Mouse (Mus musculus) MEL (cell line): ENCODE data around the gene Lhx3. TPM values are rescaled to one million over a fixed set of nuclear protein-coding genes. Genes with fewer than 3 reads are reported as not detected.

Source experiments
- DNase-seq: peaks from one replicate; pipeline ENCODE4 v3.0.0; 2011; ENCODE audit warnings: low read depth, low spot score
- H3K27ac ChIP-seq: 2 replicates; pipeline ENCODE4 v1.5.1; 2012; ENCODE audit warnings: low read depth, mild to moderate bottlenecking, control low read depth, low read length, moderate library complexity; ENCODE audit not compliant: control insufficient read depth
- H3K27me3 ChIP-seq, 2 experiments: fragments of 150-350 bp in 1 of 2; sonication (generic) in 1 of 2; 2 replicates each; pipeline ENCODE4 v1.6.1; 2012; ENCODE audit warnings: low read length in 2 of 2, mild to moderate bottlenecking in 2 of 2, improper control_type of control experiment in 1 of 2, moderate library complexity in 1 of 2; ENCODE audit not compliant: insufficient read depth in 2 of 2, control insufficient read depth in 1 of 2
- H3K36me3 ChIP-seq, 2 experiments: 2 replicates each; pipeline ENCODE4 v1.6.1; 2012 to 2014; ENCODE audit warnings: low read length in 2 of 2, improper control_type of control experiment in 1 of 2, inconsistent platforms in 1 of 2, mild to moderate bottlenecking in 1 of 2; ENCODE audit not compliant: insufficient read depth in 2 of 2, control insufficient read depth in 1 of 2
- H3K4me1 ChIP-seq, 2 experiments: fragments of 150-350 bp in 1 of 2; sonication (generic) in 1 of 2; 2 replicates each; pipeline ENCODE4 v1.6.1; 2012; ENCODE audit warnings: low read length in 2 of 2, improper control_type of control experiment in 1 of 2, mild to moderate bottlenecking in 1 of 2; ENCODE audit not compliant: insufficient read depth in 2 of 2, control insufficient read depth in 1 of 2
- H3K4me3 ChIP-seq, 2 experiments: fragments of 150-350 bp in 1 of 2; sonication (generic) in 1 of 2; 2 replicates each; pipeline ENCODE4 v1.5.1; 2012; ENCODE audit warnings: low read depth in 2 of 2, low read length in 2 of 2, mild to moderate bottlenecking in 2 of 2, moderate library complexity in 2 of 2, control low read depth in 1 of 2, improper control_type of control experiment in 1 of 2; ENCODE audit not compliant: control insufficient read depth in 1 of 2, insufficient read depth in 1 of 2
- H3K79me2 ChIP-seq: 2 replicates; pipeline ENCODE4 v1.6.1; 2012; ENCODE audit warnings: mild to moderate bottlenecking, low read length, moderate library complexity; ENCODE audit not compliant: control insufficient read depth, poor library complexity, insufficient read depth
- H3K9ac ChIP-seq: 2 replicates; pipeline ENCODE4 v1.6.1; 2012; ENCODE audit warnings: low read depth, mild to moderate bottlenecking, control low read depth, low read length, moderate library complexity; ENCODE audit not compliant: control insufficient read depth, poor library complexity, severe bottlenecking
- H3K9me3 ChIP-seq: fragments of 150-350 bp; sonication (generic); replicated peaks from 2 replicates; pipeline ENCODE4 v1.6.1; 2012; ENCODE audit warnings: mild to moderate bottlenecking, low read length, improper control_type of control experiment, moderate library complexity; ENCODE audit not compliant: insufficient read depth
- CHD1 ChIP-seq: IDR thresholded peaks from 2 replicates; pipeline ENCODE4 v1.6.1; 2012; ENCODE audit warnings: low read depth, mild to moderate bottlenecking, inconsistent platforms, low read length, improper control_type of control experiment
- CHD2 ChIP-seq: IDR thresholded peaks from 2 replicates; pipeline ENCODE4 v1.6.1; 2011; ENCODE audit warnings: low read length, improper control_type of control experiment
- CTCF ChIP-seq, 3 experiments: IDR thresholded peaks in 2 of 3; conservative IDR thresholded peaks in 1 of 3; 2 replicates each; pipeline ENCODE4 v1.5.1; 2011 to 2012; ENCODE audit warnings: low read length in 3 of 3, low read depth in 2 of 3, mild to moderate bottlenecking in 2 of 3, improper control_type of control experiment in 1 of 3, inconsistent platforms in 1 of 3, mixed read lengths in 1 of 3, moderate library complexity in 1 of 3; ENCODE audit not compliant: control insufficient read depth in 1 of 3, insufficient read depth in 1 of 3, poor library complexity in 1 of 3, severe bottlenecking in 1 of 3
- E2F4 ChIP-seq: IDR thresholded peaks from 2 replicates; pipeline ENCODE4 v1.6.1; 2011; ENCODE audit warnings: low read depth, low read length, improper control_type of control experiment, borderline replicate concordance
- ELF1 ChIP-seq: IDR thresholded peaks from 2 replicates; pipeline ENCODE4 v1.6.1; 2014; ENCODE audit warnings: low read depth, mild to moderate bottlenecking, inconsistent platforms, low read length, improper control_type of control experiment, moderate library complexity
- EP300 ChIP-seq, 2 experiments: IDR thresholded peaks; 2 replicates each; pipeline ENCODE4 v1.6.1; 2011; ENCODE audit warnings: improper control_type of control experiment in 2 of 2, low read length in 2 of 2, low read depth in 1 of 2, mild to moderate bottlenecking in 1 of 2
- ETS1 ChIP-seq: IDR thresholded peaks from 2 replicates; pipeline ENCODE4 v1.6.1; 2012; ENCODE audit warnings: low read depth, mild to moderate bottlenecking, inconsistent platforms, low read length, improper control_type of control experiment, moderate library complexity
- GABPA ChIP-seq: IDR thresholded peaks from 2 replicates; pipeline ENCODE4 v1.6.1; 2012; ENCODE audit warnings: low read depth, mild to moderate bottlenecking, inconsistent platforms, low read length, improper control_type of control experiment, moderate library complexity
- GATA1 ChIP-seq: IDR thresholded peaks from 2 replicates; pipeline ENCODE4 v1.6.1; 2011; ENCODE audit warnings: low read depth, low read length, improper control_type of control experiment
- HCFC1 ChIP-seq: IDR thresholded peaks from 2 replicates; pipeline ENCODE4 v1.6.1; 2012; ENCODE audit warnings: low read depth, mild to moderate bottlenecking, inconsistent platforms, low read length, improper control_type of control experiment, moderate library complexity
- JUND ChIP-seq: IDR thresholded peaks from 2 replicates; pipeline ENCODE4 v1.6.1; 2011; ENCODE audit warnings: low read depth, mild to moderate bottlenecking, improper control_type of control experiment, low read length
- KAT2A ChIP-seq: conservative IDR thresholded peaks from 2 replicates; pipeline ENCODE4 v1.6.1; 2012; ENCODE audit warnings: low read depth, low read length, improper control_type of control experiment, inconsistent platforms
- MAFK ChIP-seq: IDR thresholded peaks from 2 replicates; pipeline ENCODE4 v1.6.1; 2011; ENCODE audit warnings: low read depth, mild to moderate bottlenecking, low read length, improper control_type of control experiment, borderline replicate concordance
- MAX ChIP-seq: IDR thresholded peaks from 2 replicates; pipeline ENCODE4 v1.6.1; 2011; ENCODE audit warnings: low read length, improper control_type of control experiment
- MEF2A ChIP-seq: IDR thresholded peaks from 2 replicates; pipeline ENCODE4 v1.6.1; 2014; ENCODE audit warnings: low read depth, mild to moderate bottlenecking, inconsistent platforms, low read length, improper control_type of control experiment; ENCODE audit not compliant: poor library complexity, insufficient replicate concordance, severe bottlenecking; ENCODE audit errors: extremely low read depth
- MYC ChIP-seq: IDR thresholded peaks from 2 replicates; pipeline ENCODE4 v1.6.1; 2011; ENCODE audit warnings: low read depth, mild to moderate bottlenecking, low read length, improper control_type of control experiment, moderate library complexity
- NELFE ChIP-seq: IDR thresholded peaks from 2 replicates; pipeline ENCODE4 v1.6.1; 2011; ENCODE audit warnings: low read depth, low read length, improper control_type of control experiment
- NRF1 ChIP-seq: IDR thresholded peaks from 2 replicates; pipeline ENCODE4 v1.6.1; 2014; ENCODE audit warnings: low read depth, mild to moderate bottlenecking, inconsistent platforms, low read length, improper control_type of control experiment, moderate library complexity; ENCODE audit not compliant: poor library complexity, insufficient read depth, severe bottlenecking
- POLR2AphosphoS5 ChIP-seq: IDR thresholded peaks from 2 replicates; pipeline ENCODE4 v1.6.1; 2012; ENCODE audit warnings: low read depth, borderline replicate concordance, mild to moderate bottlenecking, inconsistent platforms, low read length, moderate library complexity, mixed read lengths
- RAD21 ChIP-seq: IDR thresholded peaks from 2 replicates; pipeline ENCODE4 v1.6.1; 2011; ENCODE audit warnings: mild to moderate bottlenecking, low read depth, low read length, improper control_type of control experiment
- SIN3A ChIP-seq: IDR thresholded peaks from 2 replicates; pipeline ENCODE4 v1.6.1; 2012; ENCODE audit warnings: low read length, improper control_type of control experiment, inconsistent platforms
- SMC3 ChIP-seq: IDR thresholded peaks from 2 replicates; pipeline ENCODE4 v1.6.1; 2011; ENCODE audit warnings: low read depth, low read length, improper control_type of control experiment
- TBP ChIP-seq: IDR thresholded peaks from 2 replicates; pipeline ENCODE4 v1.8.0; 2011; ENCODE audit warnings: low read depth, low read length, improper control_type of control experiment
- TCF12 ChIP-seq: IDR thresholded peaks from 2 replicates; pipeline ENCODE4 v1.6.1; 2014; ENCODE audit warnings: low read depth, mild to moderate bottlenecking, inconsistent platforms, low read length, improper control_type of control experiment, moderate library complexity
- UBTF ChIP-seq: IDR thresholded peaks from 2 replicates; pipeline ENCODE4 v1.6.1; 2012; ENCODE audit warnings: low read depth, mild to moderate bottlenecking, inconsistent platforms, low read length, improper control_type of control experiment, moderate library complexity, borderline replicate concordance; ENCODE audit not compliant: insufficient read depth
- USF1 ChIP-seq: IDR thresholded peaks from 2 replicates; pipeline ENCODE4 v1.6.1; 2014; ENCODE audit warnings: low read depth, mild to moderate bottlenecking, inconsistent platforms, low read length, improper control_type of control experiment, moderate library complexity
- USF2 ChIP-seq, 2 experiments: IDR thresholded peaks; 2 replicates each; pipeline ENCODE4 v1.6.1; 2011 to 2012; ENCODE audit warnings: improper control_type of control experiment in 2 of 2, low read length in 2 of 2, borderline replicate concordance in 1 of 2, inconsistent platforms in 1 of 2, low read depth in 1 of 2, mild to moderate bottlenecking in 1 of 2; ENCODE audit not compliant: insufficient read depth in 1 of 2
- ZC3H11A ChIP-seq: IDR thresholded peaks from 2 replicates; pipeline ENCODE4 v1.6.1; 2012; ENCODE audit warnings: low read depth, mild to moderate bottlenecking, inconsistent platforms, low read length, improper control_type of control experiment
- polyA plus RNA-seq, 2 experiments: library from polyadenylated mRNA; stranded (reverse) in 1 of 2; unstranded in 1 of 2; fragments of >175 nt in 1 of 2; fragments of >200 nt in 1 of 2; gene quantifications; 2 replicates each; pipeline versions ENCODE4 v1.2.1 to v1.2.4; 2012; ENCODE audit warnings: low replicate concordance in 2 of 2, low read depth in 1 of 2; ENCODE audit not compliant: insufficient read length in 2 of 2, insufficient read depth in 1 of 2, missing spikeins in 1 of 2
- total RNA-seq: library from RNA; depleted of rRNA; stranded (reverse); fragments of 300-350 nt; gene quantifications from 2 replicates; pipeline ENCODE4 v1.2.3, GENCODE M21; 2012

Gene Lhx3
- total and polyA plus RNA-seq, 3 experiments: not detected

- H3K4me3 ChIP-seq: no peak overlapping the region
- no peaks in the 10 kb centered on the region; a peak in 2 of 4 replicates for H3K27me3 ChIP-seq
- no peaks in the 10 kb centered on the region for H3K79me2 ChIP-seq
- TF ChIP-seq JUND (no peak), E2F4 (no peak), ELF1 (no peak), HCFC1 (no peak), SMC3 (no peak), CHD1 (no peak), ETS1 (no peak), ZC3H11A (no peak), EP300 (IDR thresholded peaks at IDR 0.05; ENCODE audit: low read depth in 1 of 2, low read length in 2 of 2) (no peak), GATA1 (no peak), MYC (no peak), GABPA (no peak), UBTF (no peak), RAD21 (no peak), MAFK (no peak), NRF1 (no peak), USF2 (IDR thresholded peaks at IDR 0.05; ENCODE audit: borderline replicate concordance in 1 of 2, insufficient read depth in 1 of 2, low read depth in 1 of 2, low read length in 2 of 2) (no peak)
- no peak overlapping the region for H3K27ac ChIP-seq
- DNase-seq: no peak
- H3K4me1 ChIP-seq: no peaks in the 10 kb centered on the region
- no peak overlapping the region for H3K9ac ChIP-seq
- H3K9me3 ChIP-seq: no peaks in the 10 kb centered on the region
- H3K36me3 ChIP-seq: no peaks in the 10 kb centered on the region
These were observed 32.9 kb downstream of the Lhx3 start for GRCm38 (mm10) chr2:26175191-26175590.

- Histone ChIP-seq H3K27ac (no peak overlapping the region), H3K27me3 (no peaks in the 10 kb centered on the region; a peak in 1 of 4 replicates), H3K79me2 (no peaks in the 10 kb centered on the region), H3K9ac (no peak overlapping the region), H3K4me1 (no peaks in the 10 kb centered on the region), H3K4me3 (no peak overlapping the region), H3K9me3 (no peaks in the 10 kb centered on the region)
- TF ChIP-seq GABPA: no peak
- no peak for TF ChIP-seq MAX
- TF ChIP-seq MEF2A: no peak
- TF ChIP-seq CHD1: no peak
- no peak for TF ChIP-seq JUND
- no peak for TF ChIP-seq ELF1
- TF ChIP-seq KAT2A: no peak
- no peak for TF ChIP-seq CTCF (IDR thresholded peaks at IDR 0.05 in 2 of 3, conservative IDR thresholded peaks at IDR 0.05 in 1 of 3; ENCODE audit: control insufficient read depth in 1 of 3, insufficient read depth in 1 of 3, low read depth in 2 of 3, low read length in 3 of 3, poor library complexity in 1 of 3, severe bottlenecking in 1 of 3)
- no peak for TF ChIP-seq HCFC1
- no peak for TF ChIP-seq RAD21
- TF ChIP-seq POLR2AphosphoS5: no peak
- no peak for TF ChIP-seq TCF12
- TF ChIP-seq SIN3A: no peak
- TF ChIP-seq CHD2: no peak
- TF ChIP-seq MAFK: no peak
- TF ChIP-seq TBP: no peak
- TF ChIP-seq SMC3: no peak
- TF ChIP-seq USF1: no peak
- no peak for TF ChIP-seq NELFE
- no peak for TF ChIP-seq ETS1
- TF ChIP-seq, all 39 proteins: peak for 0
- no peaks in the 10 kb centered on the region for H3K36me3 ChIP-seq
- DNase-seq: no peak
These were observed 35.9 kb downstream of the Lhx3 start for GRCm38 (mm10) chr2:26172166-26172565.
